Mouse (Mus musculus) CD4-positive, CD25-positive, alpha-beta regulatory T cell, adult 2 months (primary cell): ENCODE measurements around the gene Stat2.
A peak's percentile ranks its signal among the peaks of the same experiment; 100 is the strongest.
"Not testable (repeated sequence)": the region's sequence is repeated elsewhere in the genome, so short reads cannot be mapped to it uniquely, and the experiment has no call there.

Experiments
- DNase-seq: peaks from one replicate; pipeline ENCODE4 v3.0.0-alpha.2; 2012; ENCODE audit warnings: low read depth, low spot score

Gene Stat2

DNA sequence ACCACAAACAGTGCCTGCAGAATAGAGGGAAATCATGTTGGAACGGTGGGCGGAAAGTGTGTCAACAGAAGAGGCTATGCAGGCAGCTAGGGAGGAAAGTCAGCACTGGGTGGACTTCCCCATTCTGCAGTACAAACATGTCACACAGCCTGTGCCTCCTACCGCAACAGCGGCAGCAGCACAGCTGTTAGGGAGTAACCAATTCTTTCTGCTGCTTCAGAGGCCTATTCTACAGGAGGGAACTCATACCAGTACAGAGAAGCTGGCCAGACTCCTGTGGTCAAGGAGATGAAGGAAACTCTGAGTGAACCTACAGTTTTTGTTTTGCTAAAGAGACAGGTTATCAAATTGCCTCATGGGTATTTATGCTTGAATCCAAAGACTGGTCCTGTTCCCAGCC, 11.4 kb upstream of the Stat2 start:
- peak; percentile 12 for DNase-seq

DNA sequence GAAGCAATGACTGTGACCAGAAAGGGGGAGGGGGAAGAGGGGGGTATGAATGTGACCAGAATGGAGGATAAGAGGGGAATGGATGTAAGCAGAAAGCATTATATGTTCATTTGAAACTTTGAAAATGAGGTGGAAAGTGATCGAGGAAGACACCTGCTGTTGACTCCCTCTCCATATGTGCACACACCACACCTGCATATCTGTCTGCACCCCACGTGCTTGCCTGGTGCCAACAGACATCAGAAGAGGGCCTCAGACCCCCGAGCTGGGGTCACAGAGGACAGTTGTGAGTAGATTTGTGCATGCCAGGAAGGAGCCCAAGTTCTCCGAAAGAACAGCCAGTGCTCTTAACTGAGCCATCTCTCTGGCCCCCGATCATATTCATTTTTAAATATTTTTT, 10.4 kb upstream of the Stat2 start:
- DNase-seq, result no peak

DNA sequence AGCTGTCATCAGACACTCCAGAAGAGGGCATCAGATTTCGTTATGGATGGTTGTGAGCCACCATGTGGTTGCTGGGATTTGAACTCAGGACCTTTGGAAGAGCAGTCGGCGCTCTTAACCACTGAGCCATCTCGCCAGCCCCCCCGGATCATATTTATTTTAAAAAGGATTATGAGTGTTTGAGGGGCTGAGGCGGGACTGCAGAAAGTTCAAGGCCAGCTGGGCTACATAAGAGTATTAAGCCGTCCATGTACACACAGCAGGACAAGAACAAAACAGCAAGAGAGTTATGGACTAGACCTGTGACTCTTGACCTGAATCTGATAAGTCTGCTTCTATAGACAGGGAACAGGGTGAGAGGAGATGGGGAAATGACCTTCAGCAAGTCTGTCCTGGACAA, 10.0 kb upstream of the Stat2 start:
- not testable (repeated sequence) for DNase-seq

DNA sequence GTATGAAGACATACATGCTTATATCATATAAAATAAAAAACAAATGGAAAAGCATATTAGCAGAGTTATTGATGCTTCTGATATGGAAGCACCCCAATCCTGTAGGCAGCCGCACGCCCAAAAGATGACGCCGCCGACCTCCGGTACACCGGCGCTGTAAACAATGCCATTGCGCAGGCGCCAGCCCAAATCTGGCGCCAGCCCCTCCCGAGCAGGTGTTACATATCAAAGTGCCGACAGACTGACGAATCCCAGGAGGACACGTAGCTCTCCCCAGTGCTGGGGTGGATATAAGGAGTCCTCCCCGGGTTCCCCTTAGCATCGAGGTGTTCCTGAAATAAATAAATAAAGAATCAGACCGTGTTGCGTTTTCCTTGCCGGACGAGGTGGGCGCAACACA, 8.1 kb upstream of the Stat2 start:
- no peak for DNase-seq

DNA sequence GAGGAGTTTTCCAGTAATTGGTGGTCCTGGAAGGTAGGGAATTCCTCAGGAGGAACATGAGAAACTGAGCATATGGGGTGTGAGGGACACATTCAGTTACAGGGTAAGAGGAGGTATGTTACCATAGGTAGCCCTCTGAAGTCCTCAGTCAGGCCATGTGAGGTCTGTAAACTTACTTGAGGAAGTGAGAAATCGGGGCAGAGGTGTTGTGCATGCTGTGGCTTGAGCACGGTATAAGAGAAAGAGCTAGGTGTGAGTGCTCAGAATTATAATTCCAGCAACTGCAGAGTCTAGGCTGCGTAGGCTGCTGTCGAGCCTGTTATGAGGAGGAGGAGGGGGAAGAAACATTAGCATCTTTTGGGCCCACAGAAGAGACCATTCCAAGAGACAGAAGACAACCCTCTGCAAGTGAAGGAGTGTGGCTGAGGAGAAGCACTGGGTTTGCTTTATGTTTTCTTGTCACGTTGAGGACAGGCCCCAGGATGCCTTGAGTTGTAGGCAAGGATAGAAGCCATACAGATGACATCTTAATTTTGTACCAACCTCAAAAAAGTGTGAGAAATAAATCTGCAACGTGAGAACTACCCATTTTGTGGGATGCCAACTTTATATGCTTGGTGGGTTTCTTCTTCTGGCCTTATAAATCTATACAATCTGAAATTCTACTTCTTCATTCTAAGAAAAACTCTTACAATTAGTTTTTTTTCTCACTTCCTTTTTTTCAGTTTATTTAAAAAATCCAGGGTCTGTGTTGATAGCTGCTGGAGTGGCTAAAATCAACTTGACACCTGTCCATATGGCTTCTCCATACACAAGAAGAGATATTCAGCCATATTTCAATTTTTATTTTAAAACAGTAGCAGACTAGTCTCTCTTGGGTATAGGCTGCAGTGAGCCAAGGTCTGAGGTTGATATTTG, 6.7 kb upstream of the Stat2 start:
- DNase-seq, result no peak

DNA sequence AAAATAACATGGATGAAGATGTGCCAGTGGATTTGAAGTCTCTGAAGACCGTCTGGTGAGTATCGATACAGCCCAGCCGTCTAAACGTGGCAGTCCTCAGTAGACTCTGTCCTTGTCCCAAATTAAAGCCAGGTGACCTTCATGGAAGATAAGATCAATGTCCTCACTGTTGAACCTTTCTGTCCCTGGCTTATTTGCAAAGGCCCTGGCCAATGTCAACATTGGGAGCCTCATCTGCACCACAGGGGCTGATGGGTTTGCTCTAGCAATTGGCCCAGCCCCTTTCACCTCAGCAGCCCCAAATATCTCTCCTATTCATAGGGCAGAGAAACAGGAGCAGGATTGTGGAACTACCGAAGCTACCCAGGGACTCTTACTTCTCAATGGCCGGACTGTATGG, 2.0 kb upstream of the Stat2 start, which contains the start of gene Apof:
Apof (plus strand) TSS at position 301 of the 400 bp plus-strand sequence.
- no peak for DNase-seq

DNA sequence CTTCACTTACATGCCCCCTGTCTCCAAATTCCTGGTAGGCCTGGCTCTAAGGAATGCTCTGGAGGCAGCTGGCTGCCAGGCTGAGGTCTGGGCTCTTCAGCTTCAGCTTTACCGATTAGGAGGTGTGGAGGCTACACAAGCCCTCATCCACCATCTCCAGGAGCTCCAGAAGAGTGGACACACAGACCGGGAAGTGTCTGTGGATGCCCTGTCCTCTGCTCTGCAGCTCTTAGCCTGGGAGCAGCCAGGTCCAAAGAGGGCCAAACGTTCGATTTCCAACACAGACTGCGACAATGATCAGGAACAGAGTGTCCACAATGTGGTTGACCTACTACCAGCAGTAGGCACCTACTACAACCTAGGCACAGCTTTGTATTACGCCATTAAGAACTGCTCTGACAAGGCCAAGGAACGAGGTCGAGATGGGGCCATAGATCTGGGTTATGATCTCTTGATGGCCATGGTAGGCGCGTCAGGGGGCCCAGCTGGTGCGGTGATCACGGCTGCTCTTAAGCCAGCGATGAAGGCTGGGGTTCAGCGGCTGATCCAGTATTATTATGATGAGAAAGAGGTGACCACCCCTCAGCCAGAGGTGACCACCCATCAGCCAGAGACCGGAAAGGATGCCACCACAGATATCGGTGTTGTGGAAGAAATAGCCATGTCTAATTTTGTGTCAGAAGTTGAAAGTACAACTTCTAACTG, 1.0 kb upstream of the Stat2 start:
- no peak for DNase-seq

DNA sequence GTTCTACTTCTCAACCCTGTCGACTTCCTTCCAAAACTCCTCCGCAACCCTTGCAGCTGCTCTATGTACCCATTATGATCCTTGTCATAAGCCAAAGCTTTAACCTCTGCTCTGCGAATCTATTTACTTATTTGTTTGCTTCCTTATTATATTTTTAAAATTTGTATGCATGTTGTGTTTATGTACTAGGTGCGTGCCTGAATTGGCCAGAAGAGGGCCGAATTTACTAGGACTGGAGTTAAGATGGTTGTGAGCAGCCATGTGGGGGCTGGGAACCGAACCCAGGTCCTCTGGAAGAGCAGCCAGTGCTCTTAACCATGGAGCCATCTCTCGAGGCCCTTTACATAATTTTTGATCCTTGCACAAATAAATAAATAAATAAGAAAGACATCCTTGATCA, 507 bp downstream of the Stat2 start:
- peak; percentile 56 for DNase-seq

DNA sequence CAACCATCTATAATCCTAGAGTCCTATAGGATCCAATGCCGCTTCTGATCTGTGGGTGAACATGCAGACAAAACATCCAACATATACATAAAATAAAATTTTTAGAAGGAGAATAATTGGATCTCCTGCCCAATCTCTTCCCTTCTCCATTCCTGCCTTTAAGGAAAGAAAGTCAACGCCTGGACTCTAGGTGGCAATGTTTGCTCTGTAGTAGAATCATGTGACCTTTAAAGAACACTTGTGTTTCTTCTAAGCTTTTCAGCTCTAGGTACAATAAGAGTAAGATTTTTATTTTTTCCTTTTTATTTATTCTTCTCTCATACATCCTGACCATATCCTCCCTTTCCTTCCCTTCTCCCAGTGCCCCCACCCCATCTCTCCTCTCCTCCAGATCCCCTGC, 1.5 kb downstream of the Stat2 start:
- peak; percentile 37 for DNase-seq

DNA sequence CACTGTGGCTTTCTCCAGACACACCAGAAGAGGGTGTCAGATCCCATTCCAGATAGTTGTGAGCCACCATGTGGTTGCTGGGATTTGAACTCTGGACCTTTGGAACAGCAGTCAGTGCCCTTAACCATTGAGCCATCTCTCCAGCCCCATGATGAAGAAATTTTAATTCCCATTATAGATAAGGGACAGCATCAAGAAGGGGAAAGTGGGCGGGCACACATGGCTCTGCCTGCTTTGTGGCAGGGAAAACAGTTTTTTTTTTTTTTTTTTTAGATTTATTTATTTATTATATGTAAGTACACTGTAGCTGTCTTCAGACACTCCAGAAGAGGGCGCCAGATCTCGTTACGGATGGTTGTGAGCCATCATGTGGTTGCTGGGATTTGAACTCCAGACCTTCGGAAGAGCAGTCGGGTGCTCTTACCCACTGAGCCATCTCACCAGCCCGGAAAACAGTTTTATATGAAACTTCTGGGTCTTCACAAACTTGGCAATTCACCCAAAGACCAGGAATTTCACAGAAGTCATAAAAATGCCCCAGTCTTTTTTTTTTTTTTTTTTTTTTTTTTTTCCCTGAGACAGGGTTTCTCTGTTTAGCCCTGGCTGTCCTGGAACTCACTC, 2.6 kb downstream of the Stat2 start:
- peak; percentile 20 for DNase-seq

DNA sequence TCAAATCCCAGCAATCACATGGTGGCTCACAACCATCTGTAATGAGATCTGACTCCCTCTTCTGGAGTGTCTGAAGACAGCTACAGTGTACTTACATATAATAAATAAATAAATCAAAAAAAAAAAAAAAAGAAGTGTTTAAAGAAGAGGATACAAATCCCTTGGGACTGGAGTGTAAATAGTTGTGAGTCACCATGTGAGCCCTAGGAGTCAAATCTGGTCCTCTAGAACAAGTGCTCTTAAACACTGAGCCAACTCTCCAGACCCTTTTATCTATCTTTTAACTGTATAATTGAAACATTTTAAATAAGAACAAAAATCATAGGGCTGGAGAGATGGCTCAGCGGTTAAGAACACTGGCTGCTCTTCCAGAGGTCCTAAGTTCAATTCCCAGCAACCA, 5.0 kb downstream of the Stat2 start:
- DNase-seq, result not testable (repeated sequence)

DNA sequence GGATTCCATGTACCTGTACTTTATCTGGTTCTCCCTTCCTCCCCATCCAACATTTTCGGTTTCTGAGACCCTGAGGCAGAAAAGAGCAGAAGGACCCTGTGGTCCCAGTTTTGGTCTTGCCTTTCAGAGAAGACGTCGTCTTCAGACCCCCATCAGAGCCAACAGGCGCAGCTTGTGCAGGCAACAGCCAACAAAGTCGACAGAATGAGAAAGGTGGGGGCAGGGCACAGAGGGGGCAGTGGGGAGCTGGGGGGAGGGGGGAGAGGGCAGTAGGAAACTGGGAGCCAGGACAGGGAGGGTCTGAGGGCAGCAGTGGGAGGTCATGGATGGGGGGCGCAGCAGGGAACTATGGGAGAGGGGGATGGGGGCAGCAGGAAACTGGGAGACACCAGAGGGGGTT, 7.8 kb downstream of the Stat2 start:
- no peak for DNase-seq

DNA sequence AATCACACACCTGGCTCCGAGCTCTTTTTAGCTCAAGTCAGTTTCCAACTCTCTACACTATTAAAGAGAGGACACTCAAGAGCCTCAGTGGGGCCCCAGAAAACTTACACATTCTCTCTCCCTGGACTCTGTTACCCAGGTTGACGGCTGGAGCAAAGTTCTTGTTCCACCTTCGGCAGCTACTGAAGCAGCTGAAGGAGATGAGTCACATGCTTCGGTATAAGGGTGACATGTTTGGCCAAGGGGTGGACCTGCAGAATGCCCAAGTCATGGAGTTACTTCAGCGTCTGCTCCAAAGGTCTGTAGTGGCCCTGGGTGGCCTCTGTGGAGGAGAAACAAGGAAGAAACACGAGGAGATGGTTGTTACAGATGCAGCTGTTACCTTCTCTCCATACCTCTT, 10.6 kb downstream of the Stat2 start:
- DNase-seq, result no peak

DNA sequence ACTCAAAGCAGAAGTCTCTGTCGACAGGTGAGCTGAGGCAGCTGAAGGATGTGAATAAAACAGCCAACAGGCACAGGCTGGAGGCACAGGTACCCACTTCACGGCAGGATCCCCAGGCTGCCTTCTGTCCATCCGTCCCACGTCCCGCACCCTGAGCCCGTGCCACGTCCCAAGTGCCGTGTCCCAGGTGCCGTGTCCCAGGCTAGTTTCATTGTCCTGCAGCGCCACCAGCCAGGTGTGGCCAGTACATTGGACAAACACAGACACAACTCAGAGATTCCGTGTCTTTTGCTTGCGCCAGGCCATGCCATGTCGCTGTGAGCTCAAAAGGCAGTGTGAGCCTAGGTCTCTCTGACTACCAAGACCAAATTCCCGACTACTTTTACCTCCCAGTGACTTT, 11.3 kb downstream of the Stat2 start:
- no peak for DNase-seq

DNA sequence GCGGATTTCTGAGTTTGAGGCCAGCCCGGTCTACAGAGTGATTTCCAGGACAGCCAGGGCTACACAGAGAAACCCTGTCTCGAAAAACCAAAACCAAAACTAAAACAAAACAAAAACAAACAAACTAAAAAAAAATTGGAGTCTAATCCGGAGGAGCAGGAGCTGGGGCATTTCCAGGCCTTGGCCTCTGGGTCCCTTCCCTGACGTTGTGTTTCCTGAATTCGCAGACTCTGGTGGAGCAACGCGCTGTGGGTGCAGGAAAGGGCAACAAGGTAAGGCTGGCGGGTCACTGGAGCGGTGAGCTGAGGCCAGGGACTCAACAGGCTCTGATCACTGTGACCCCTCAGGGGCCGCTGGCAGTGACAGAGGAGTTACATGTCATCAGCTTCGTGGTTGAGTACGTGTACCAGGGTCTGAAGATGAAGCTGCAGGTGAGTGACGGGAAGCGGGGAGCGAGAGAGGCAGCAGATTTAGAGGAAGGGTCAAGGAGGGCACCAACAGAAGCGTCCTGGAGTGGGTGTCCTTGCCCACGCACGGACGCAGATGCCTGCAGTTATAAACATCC, 12.6 kb downstream of the Stat2 start:
- no peak for DNase-seq

DNA sequence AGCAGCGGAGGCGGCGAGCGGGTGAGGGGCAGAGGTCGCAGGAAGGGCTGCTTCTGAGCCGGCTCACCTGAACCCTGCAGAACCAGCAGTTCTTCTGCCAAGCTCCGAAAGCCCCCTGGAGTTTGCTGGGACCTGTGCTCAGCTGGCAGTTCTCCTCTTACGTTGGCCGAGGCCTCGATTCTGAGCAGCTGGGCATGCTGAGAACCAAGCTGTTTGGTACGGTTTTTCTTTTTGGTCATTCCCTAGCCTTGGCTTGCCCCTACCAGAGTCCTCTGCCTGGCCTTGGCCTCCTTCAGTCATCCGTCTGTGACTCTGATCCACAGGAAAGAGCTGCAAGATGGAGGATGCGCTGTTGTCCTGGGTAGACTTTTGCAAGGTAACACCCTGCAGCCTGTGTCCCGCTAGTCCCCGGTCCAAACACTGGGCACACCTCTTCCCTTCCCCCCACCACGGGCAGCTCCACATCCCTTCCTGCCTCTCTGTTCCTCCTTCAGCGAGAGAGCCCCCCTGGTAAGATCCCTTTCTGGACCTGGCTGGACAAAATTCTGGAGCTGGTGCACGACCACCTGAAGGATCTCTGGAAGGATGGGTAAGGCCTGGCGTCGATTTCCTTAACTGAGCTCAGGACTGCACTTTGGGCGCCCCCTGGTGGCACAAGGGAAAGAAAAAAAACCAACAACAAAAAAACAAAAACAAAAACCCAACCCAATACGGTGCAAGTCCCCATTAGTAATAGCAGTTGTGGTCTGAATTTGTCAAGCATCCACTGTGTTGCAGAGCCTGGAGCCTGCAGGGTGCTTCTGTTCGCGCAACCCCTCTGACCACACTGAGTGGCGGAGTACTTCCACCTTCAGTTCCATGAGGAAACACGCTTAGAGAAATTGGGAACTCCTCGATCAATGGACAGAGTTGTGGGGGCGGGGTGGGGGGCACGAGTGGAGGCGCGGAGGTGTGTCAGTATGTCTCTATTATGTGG, 13.5 kb downstream of the Stat2 start:
- DNase-seq, result peak; percentile 84

DNA sequence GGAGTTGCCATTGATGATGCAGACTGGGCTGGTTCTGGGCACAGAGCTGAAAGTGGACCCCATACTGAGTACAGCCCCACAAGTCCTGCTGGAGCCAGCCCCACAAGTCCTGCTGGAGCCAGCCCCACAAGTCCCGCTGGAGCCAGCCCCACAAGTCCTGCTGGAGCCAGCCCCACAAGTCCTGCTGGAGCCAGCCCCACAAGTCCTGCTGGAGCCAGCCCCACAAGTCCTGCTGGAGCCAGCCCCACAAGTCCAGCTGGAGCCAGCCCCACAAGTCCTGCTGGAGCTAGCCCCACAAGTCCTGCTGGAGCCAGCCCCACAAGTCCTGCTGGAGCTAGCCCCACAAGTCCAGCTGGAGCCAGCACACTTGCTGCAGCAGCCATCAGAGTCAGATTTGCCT, 20.2 kb downstream of the Stat2 start:
- not testable (repeated sequence) for DNase-seq

DNA sequence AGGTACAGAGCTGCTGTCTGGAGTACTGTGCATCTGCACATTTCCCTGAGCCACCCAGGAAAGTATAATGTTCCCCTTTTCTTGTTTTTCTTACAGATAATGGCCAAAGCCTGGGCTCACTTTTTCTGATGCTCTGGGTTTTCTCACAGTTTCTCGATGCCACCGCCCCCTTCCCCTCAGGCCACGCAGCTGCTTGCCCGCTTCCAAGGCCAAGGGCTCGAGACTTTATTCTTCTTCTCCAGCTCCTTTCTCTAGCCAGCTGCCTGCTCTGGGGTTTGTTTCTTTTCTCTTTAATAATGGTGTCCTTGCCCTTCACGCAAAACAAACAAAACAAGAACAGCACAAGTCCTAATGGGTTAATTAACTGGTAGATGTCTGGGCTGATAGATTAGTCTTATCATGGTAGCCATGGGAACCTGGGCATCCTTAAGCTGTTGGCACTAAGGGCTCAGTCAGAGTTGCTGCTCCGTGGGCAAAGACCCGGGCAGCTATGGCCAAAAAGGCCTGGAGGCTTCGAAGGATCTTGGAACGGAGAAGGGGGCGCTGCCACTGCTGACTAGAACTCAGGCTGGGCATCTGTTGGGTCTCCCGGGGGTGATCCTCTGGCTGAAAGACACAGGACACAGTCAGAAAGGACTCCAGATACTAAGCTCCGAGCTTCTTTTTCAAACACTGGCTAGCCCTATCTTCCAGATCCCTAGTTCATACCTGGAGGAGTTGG, 26.2 kb downstream of the Stat2 start:
- no peak for DNase-seq

DNA sequence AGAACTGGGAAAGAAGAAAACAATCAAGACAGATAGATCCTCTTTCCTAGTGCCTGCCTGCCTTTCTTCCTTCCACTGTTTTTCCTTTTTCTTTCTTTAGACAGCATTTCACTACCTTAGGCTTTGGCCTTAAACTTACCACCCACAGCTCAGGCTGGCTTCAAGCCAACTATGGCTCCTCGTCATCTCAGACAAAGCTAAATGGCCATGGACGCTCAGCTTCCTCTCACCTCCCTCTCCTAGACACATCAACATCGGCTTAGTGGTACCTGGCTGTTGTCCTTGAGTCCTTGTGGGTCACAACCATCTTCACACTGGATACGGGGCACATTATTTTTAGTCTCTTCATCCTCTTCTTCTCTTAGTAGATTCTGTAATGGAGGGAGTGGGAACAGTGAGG, 26.9 kb downstream of the Stat2 start:
- DNase-seq, result no peak

DNA sequence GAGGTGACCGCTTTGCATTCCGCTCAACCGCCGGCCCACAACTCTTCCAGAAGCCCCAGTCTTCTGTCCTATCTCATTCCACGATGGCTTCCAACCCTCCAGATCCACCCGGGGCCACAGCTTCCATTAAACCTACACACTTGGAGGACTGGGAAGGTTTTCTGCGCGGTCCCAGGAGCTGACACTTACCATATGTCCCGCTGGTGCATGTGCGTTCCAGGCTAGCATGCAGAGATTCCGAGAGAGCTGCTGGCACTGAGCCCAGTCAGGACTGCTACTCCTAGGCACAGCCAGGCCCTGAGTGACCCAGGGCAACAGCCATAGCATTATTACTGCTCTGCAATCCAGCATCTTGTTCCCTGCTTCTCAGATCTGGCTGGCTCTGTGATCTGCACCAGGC, 27.3 kb downstream of the Stat2 start:
- no peak for DNase-seq
